Mouse (Mus musculus): Measurements from ENCODE around the gene Hmgn1. TPM values are rescaled to one million over a fixed set of nuclear protein-coding genes. Genes with fewer than 3 reads are reported as not detected.
"Not testable (repeated sequence)": the region's sequence is repeated elsewhere in the genome, so short reads cannot be mapped to it uniquely, and the experiment has no call there.

Gene Hmgn1
- polyA plus RNA-seq, 1 experiment from 2014 or later = 522 TPM

GRCm38 (mm10) chr16:96126684-96127171 is 801 bp downstream of the Hmgn1 start:
- ChIA-PET POLR2A (no interaction called here), CTCF (interaction anchor here (1.2 kb wide), 1 partner anchor 22 kb away, joined by 4 read pairs; no protein-coding TSS in a partner anchor)
- H3K27me3 ChIP-seq = no peaks in the 10 kb centered on the region
- in situ Hi-C loops (cut with MboI; ENCODE audit: low pct_unique_long_range_greater_than_20kb) = no loop called here
- ATAC-seq (peak; percentile 21), DNase-seq (ENCODE audit: low read depth, low spot score) (no peak)
- no peak for TF ChIP-seq CTCF (IDR thresholded peaks at IDR 0.05)

- no peak for DNase-seq (ENCODE audit: low read depth, low spot score)
- CTCF ChIA-PET = no interaction called here
- in situ Hi-C loops (cut with MboI; ENCODE audit: low pct_unique_long_range_greater_than_20kb) = no loop called here
- no peak for ATAC-seq
- POLR2A ChIA-PET = interaction anchor here (1.2 kb wide), 1 partner anchor 12 kb away, joined by 4 read pairs; no protein-coding TSS in a partner anchor
- no peak for TF ChIP-seq CTCF (IDR thresholded peaks at IDR 0.05)
- H3K27me3 ChIP-seq = no peaks in the 10 kb centered on the region
Observed at GRCm38 (mm10) chr16:96120022-96120623, 7.4 kb downstream of the Hmgn1 start.

- ATAC-seq (no peak), DNase-seq (ENCODE audit: low read depth, low spot score) (no peak)
- H3K27me3 ChIP-seq = no peaks in the 10 kb centered on the region
- ChIA-PET CTCF (interaction anchor here (1.0 to 1.5 kb wide), 3 partner anchors 12 to 32 kb away, joined by 3 to 7 read pairs (median 3); no protein-coding TSS in a partner anchor), POLR2A (no interaction called here)
- in situ Hi-C loops (cut with MboI; ENCODE audit: low pct_unique_long_range_greater_than_20kb) = no loop called here
- TF ChIP-seq CTCF (IDR thresholded peaks at IDR 0.05) = peak; percentile 48
Observed at GRCm38 (mm10) chr16:96114729-96115128, 12.8 kb downstream of the Hmgn1 start.

- no peak for TF ChIP-seq CTCF (IDR thresholded peaks at IDR 0.05)
- DNase-seq (ENCODE audit: low read depth, low spot score) = no peak
- in situ Hi-C loops (cut with MboI; ENCODE audit: low pct_unique_long_range_greater_than_20kb) = no loop called here
- POLR2A ChIA-PET = interaction anchor here (0.6 kb wide), 1 partner anchor 125 kb away, joined by 3 read pairs; no protein-coding TSS in a partner anchor
- ATAC-seq = no peak
- no peaks in the 10 kb centered on the region for H3K27me3 ChIP-seq
- CTCF ChIA-PET = interaction anchor here (0.9 to 1.0 kb wide), 2 partner anchors 10 to 39 kb away, joined by 3 read pairs; no protein-coding TSS in a partner anchor
Observed at GRCm38 (mm10) chr16:96112769-96113168, 14.8 kb downstream of the Hmgn1 start.

GRCm38 (mm10) chr16:96110655-96111345 is 16.7 kb downstream of the Hmgn1 start:
- DNase-seq (ENCODE audit: low read depth, low spot score) = no peak
- no peak for TF ChIP-seq CTCF (IDR thresholded peaks at IDR 0.05)
- in situ Hi-C loops (cut with MboI; ENCODE audit: low pct_unique_long_range_greater_than_20kb) = no loop called here
- H3K27me3 ChIP-seq = no peaks in the 10 kb centered on the region
- CTCF ChIA-PET = no interaction called here
- POLR2A ChIA-PET = no interaction called here
- no peak for ATAC-seq

- no peak for TF ChIP-seq CTCF (IDR thresholded peaks at IDR 0.05)
- ATAC-seq = no peak
- POLR2A ChIA-PET = no interaction called here
- in situ Hi-C loops (cut with MboI; ENCODE audit: low pct_unique_long_range_greater_than_20kb) = no loop called here
- CTCF ChIA-PET = no interaction called here
- no peak for DNase-seq (ENCODE audit: low read depth, low spot score)
- H3K27me3 ChIP-seq = no peaks in the 10 kb centered on the region
Observed at GRCm38 (mm10) chr16:96109673-96110072, 17.9 kb downstream of the Hmgn1 start.

GRCm38 (mm10) chr16:96103036-96103435 is 24.5 kb downstream of the Hmgn1 start:
- no peaks in the 10 kb centered on the region for H3K27me3 ChIP-seq
- DNase-seq (ENCODE audit: low read depth, low spot score) (no peak), ATAC-seq (no peak)
- in situ Hi-C loops (cut with MboI; ENCODE audit: low pct_unique_long_range_greater_than_20kb) = no loop called here
- ChIA-PET CTCF (interaction anchor here (0.8 to 1.8 kb wide), 5 partner anchors 10 to 105 kb away, joined by 3 to 7 read pairs (median 3); no protein-coding TSS in a partner anchor), POLR2A (no interaction called here)
- peak; percentile 73 for TF ChIP-seq CTCF (IDR thresholded peaks at IDR 0.05)

- CTCF ChIA-PET = interaction anchor here (0.9 kb wide), 1 partner anchor 9 kb away, joined by 3 read pairs; no protein-coding TSS in a partner anchor
- DNase-seq (ENCODE audit: low read depth, low spot score); in situ Hi-C loops (cut with MboI; ENCODE audit: low pct_unique_long_range_greater_than_20kb); ATAC-seq; H3K27me3 ChIP-seq: not testable (repeated sequence)
- POLR2A ChIA-PET = interaction anchor here (0.6 kb wide), 1 partner anchor 1691 kb away, joined by 5 read pairs; no protein-coding TSS in a partner anchor
Observed at GRCm38 (mm10) chr16:96097811-96098210, 29.7 kb downstream of the Hmgn1 start.

GRCm38 (mm10) chr16:96095966-96096365 is 31.6 kb downstream of the Hmgn1 start:
- CTCF ChIA-PET = interaction anchor here (0.8 to 1.3 kb wide), 2 partner anchors 16 to 18 kb away, joined by 3 read pairs; no protein-coding TSS in a partner anchor
- no peaks in the 10 kb centered on the region for H3K27me3 ChIP-seq
- ATAC-seq (no peak), DNase-seq (ENCODE audit: low read depth, low spot score) (peak; percentile 80)
- TF ChIP-seq CTCF (IDR thresholded peaks at IDR 0.05) = no peak
- in situ Hi-C loops (cut with MboI; ENCODE audit: low pct_unique_long_range_greater_than_20kb) = no loop called here
- POLR2A ChIA-PET = interaction anchor here (2.0 kb wide), 1 partner anchor 13 kb away, joined by 6 read pairs; the partner anchor contains the start of gene Brwd1

GRCm38 (mm10) chr16:96091515-96092504 is 35.7 kb downstream of the Hmgn1 start:
- TF ChIP-seq CTCF (IDR thresholded peaks at IDR 0.05) = no peak
- POLR2A ChIA-PET = interaction anchor here (1.5 to 1.9 kb wide), 2 partner anchors 10 to 32 kb away, joined by 3 to 21 read pairs; partner anchors contain the start of gene Brwd1
- CTCF ChIA-PET = interaction anchor here (0.9 to 1.6 kb wide), 4 partner anchors 9 to 52 kb away, joined by 3 to 8 read pairs (median 5); partner anchors contain the start of gene Brwd1
- no peaks in the 10 kb centered on the region for H3K27me3 ChIP-seq
- ATAC-seq (peak; percentile 95), DNase-seq (ENCODE audit: low read depth, low spot score) (peak; percentile 92)
- in situ Hi-C loops (cut with MboI; ENCODE audit: low pct_unique_long_range_greater_than_20kb) = no loop called here

All from Patski (cell line).